Mouse (Mus musculus) hindbrain, embryonic 11.5 days (tissue): ENCODE measurements around the gene Scg5. TPM values are rescaled to one million over a fixed set of nuclear protein-coding genes. Genes with fewer than 3 reads are reported as not detected.

Experiments
- ATAC-seq: fragments of 200-750 bp; cut with Nextera tagmentation; 2 replicates; pipeline ENCODE4 v1.8.0; 2017; ENCODE audit warnings: mild to moderate bottlenecking, moderate TSS enrichment, moderate library complexity; ENCODE audit not compliant: low FRiP score
- DNase-seq: peaks from one replicate; pipeline ENCODE4 v3.0.0-alpha.2; 2015; ENCODE audit warnings: low spot score
- H3K27ac ChIP-seq: fragments of 300-500 bp; sonication (generic); 2 replicates; pipeline ENCODE4 v1.5.1; 2014; ENCODE audit warnings: mild to moderate bottlenecking, low read depth, low read length
- H3K27me3 ChIP-seq: fragments of 300-500 bp; sonication (generic); 2 replicates; pipeline ENCODE4 v1.6.1; 2014; ENCODE audit warnings: mild to moderate bottlenecking, low read length, moderate library complexity, mixed read lengths; ENCODE audit not compliant: control insufficient read depth, insufficient read depth
- H3K36me3 ChIP-seq: fragments of 300-500 bp; sonication (generic); 2 replicates; pipeline ENCODE4 v1.6.1; 2014; ENCODE audit warnings: mild to moderate bottlenecking, low read length, moderate library complexity, mixed read lengths; ENCODE audit not compliant: control insufficient read depth, insufficient read depth
- H3K4me1 ChIP-seq: fragments of 300-500 bp; sonication (generic); replicated peaks from 2 replicates; pipeline ENCODE4 v1.6.1; 2014; ENCODE audit warnings: low read length, mixed read lengths; ENCODE audit not compliant: control insufficient read depth, insufficient read depth
- H3K4me2 ChIP-seq: fragments of 300-500 bp; sonication (generic); replicated peaks from 2 replicates; pipeline ENCODE4 v1.6.1; 2014; ENCODE audit warnings: mild to moderate bottlenecking, low read depth, low read length
- H3K4me3 ChIP-seq: fragments of 300-500 bp; sonication (generic); 2 replicates; pipeline ENCODE4 v1.5.1; 2014; ENCODE audit warnings: low read depth, low read length
- H3K9ac ChIP-seq: fragments of 300-500 bp; sonication (generic); 2 replicates; pipeline ENCODE4 v1.6.1; 2014; ENCODE audit warnings: low read depth, low read length
- H3K9me3 ChIP-seq: fragments of 300-500 bp; sonication (generic); 2 replicates; pipeline ENCODE4 v1.6.1; 2016; ENCODE audit warnings: low read length; ENCODE audit not compliant: control insufficient read depth
- WGBS: fragments of 180-500 bp; shearing (Covaris S2); extraction: QIAGEN DNeasy Blood & Tissue Kit; methylation state at CpG from one replicate; pipeline ENCODE4 v1.1.7; 2014; 5-methylcytosine and 5-hydroxymethylcytosine counted together
- polyA plus RNA-seq: library from polyadenylated mRNA; unstranded; fragments of >200 nt; fragmentation: Nextera tagmentation; extraction: Ambion mirVana; gene quantifications from 2 replicates; pipeline ENCODE4 v1.2.1, GENCODE M21; 2014

Scg5 gene
- polyA plus RNA-seq, 1 experiment from 2014 or later: 53.7 TPM

DNA sequence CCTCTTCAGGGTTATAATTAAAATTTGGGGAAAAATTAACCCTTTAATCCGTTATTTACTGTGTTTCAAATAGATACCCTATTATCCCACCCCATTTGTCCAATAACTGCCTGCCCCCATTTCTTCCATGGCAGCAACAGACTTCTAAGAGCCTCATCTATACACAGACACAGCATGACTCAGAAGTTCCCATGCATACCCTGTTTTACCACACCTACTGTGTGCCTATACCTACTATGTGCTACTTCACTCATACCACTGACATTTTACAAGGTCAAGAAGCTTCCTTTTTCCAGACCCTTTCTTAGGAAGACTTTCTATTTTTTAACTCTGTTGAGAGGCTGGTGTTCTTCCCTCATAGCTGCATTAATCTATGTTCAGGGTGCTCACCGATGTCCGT, 35.4 kb downstream of the Scg5 start:
- no peaks in the 10 kb centered on the region for H3K36me3 ChIP-seq
- H3K9me3 ChIP-seq: no peaks in the 10 kb centered on the region
- ATAC-seq (no peak), DNase-seq (no peak)
- H3K4me1 ChIP-seq: no peaks in the 10 kb centered on the region
- no peak overlapping the region for H3K9ac ChIP-seq
- no peak overlapping the region for H3K4me3 ChIP-seq
- no peak overlapping the region for H3K27ac ChIP-seq
- WGBS: 92% methylated on average over 3 of the region's 3 CpGs
- H3K27me3 ChIP-seq: no peaks in the 10 kb centered on the region
- H3K4me2 ChIP-seq: no peak overlapping the region

DNA sequence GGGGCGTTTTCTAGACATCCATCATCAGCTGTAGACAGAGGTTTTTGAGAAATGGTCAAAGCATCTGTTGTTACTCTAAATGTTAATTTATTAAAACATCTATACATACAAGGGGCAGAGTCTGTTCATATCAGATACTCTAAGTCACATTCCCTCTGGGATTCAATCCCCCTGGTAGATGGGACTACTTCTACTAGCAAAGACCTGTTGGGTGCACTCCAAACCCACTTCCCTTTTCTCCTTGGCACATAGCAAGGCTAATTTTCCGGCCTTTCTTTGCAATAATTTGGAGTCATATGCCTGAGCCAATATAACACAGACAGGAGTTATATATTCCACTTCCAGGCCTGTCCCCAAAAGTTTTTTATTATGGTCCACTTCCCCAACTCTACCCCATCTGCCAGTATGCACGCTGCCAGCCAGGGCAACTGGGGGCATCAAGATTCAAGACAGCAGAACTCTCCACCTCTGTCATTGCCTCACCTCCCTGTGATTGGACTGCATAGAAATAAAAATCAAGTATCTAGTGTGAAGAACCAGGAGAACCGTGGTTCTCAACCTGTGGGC, 40.0 kb downstream of the Scg5 start:
- no peak overlapping the region for H3K4me3 ChIP-seq
- ATAC-seq (no peak), DNase-seq (no peak)
- no peaks in the 10 kb centered on the region for H3K9me3 ChIP-seq
- 87% methylated on average over 4 of the region's 4 CpGs for WGBS
- no peaks in the 10 kb centered on the region for H3K36me3 ChIP-seq
- H3K27ac ChIP-seq: no peak overlapping the region
- H3K27me3 ChIP-seq: no peaks in the 10 kb centered on the region
- H3K4me2 ChIP-seq: no peak overlapping the region
- H3K4me1 ChIP-seq: no peaks in the 10 kb centered on the region
- H3K9ac ChIP-seq: no peak overlapping the region

DNA sequence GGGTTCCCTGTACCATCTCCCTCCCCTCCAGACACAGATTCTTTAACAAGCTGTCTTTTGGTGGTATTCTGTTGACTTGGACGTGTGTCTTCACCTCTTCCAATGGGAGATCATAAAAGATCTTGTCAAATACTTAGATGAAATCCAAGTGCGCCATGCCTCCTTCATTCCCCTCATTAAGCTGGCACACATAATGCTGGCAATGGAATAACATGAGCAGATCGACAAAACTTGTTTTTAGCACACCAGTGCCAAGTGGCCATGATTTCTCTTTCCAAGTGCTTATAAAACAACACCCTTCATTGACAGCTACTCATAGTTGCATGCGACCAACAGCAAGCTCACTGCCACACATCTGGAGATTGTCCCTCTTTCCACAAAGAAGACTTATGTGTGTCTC, 41.0 kb downstream of the Scg5 start:
- H3K4me1 ChIP-seq: no peaks in the 10 kb centered on the region
- H3K36me3 ChIP-seq: no peaks in the 10 kb centered on the region
- H3K27me3 ChIP-seq: no peaks in the 10 kb centered on the region
- no peak overlapping the region for H3K9ac ChIP-seq
- H3K4me3 ChIP-seq: no peak overlapping the region
- H3K27ac ChIP-seq: no peak overlapping the region
- DNase-seq: no peak
- no peak overlapping the region for H3K4me2 ChIP-seq
- no peaks in the 10 kb centered on the region for H3K9me3 ChIP-seq
- 86% methylated on average over 4 of the region's 4 CpGs for WGBS
- ATAC-seq: no peak

DNA sequence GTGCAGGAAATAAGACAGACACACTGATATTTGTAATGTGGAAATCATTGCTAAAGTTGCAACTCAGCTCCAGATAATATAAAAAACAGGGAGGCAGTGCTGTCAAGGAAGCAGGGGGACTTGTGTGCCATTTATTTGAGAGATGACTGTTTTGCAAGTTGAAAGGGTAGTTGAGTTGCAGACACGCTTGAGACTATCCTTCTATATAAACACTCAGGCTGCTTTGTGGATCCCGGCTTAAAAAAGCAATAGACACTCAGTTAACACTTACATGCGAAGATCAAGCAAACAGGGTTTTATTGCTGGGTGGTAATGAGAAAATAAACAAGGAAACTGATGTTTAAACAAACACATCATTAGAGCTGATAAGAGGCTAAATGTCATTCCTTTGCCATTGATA, 44.1 kb downstream of the Scg5 start:
- no peaks in the 10 kb centered on the region for H3K27me3 ChIP-seq
- WGBS: 70% methylated on average over 3 of the region's 3 CpGs
- DNase-seq (no peak), ATAC-seq (no peak)
- H3K36me3 ChIP-seq: no peaks in the 10 kb centered on the region
- H3K4me1 ChIP-seq: no peaks in the 10 kb centered on the region
- H3K27ac ChIP-seq: no peak overlapping the region
- no peak overlapping the region for H3K9ac ChIP-seq
- H3K4me2 ChIP-seq: no peak overlapping the region
- no peak overlapping the region for H3K4me3 ChIP-seq
- no peaks in the 10 kb centered on the region for H3K9me3 ChIP-seq

DNA sequence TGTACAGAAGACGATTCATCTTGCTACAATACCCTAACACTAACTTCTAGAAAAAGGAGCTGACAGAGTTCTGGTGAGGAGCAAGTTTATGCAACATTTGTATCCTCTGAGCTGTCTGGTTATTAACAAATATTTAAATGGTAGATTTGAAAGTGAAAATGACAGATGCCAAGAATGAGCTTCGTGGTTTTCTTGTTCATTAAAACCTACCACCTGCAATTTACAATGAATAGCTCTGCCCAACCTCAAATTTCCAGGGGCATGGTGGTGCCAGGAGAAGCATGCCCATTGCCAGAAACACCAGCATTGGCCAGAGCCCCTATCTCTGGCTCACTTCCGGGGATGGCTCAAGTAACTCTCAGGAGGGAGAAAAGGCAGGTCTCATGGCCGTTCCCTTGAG, 47.4 kb downstream of the Scg5 start:
- Histone ChIP-seq H3K9ac (no peak overlapping the region), H3K36me3 (no peaks in the 10 kb centered on the region), H3K27me3 (no peaks in the 10 kb centered on the region), H3K27ac (no peak overlapping the region), H3K4me1 (no peaks in the 10 kb centered on the region), H3K9me3 (no peaks in the 10 kb centered on the region), H3K4me2 (no peak overlapping the region), H3K4me3 (no peak overlapping the region)
- no peak for DNase-seq
- no peak for ATAC-seq
- WGBS: 89% methylated on average over 4 of the region's 4 CpGs

DNA sequence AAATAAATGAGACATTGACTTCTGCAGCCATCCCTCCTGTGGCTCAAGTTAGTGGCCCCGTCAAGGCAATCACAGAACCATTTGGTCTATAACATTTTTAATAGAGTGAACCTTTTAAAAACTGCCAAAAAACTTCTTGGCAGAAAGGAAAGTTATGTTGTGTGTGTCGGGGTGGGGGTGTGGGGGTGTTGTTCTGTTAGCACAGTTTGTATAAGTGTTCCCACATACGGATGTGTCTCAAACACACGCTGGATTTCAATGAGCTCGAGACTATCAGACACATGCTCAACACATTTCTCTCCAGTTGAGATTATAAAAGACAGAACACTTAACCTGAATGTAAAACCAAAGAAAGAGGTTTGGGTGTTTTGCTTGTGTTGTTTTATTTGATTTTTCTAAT, 47.8 kb downstream of the Scg5 start:
- no peaks in the 10 kb centered on the region for H3K9me3 ChIP-seq
- H3K36me3 ChIP-seq: no peaks in the 10 kb centered on the region
- no peak overlapping the region for H3K9ac ChIP-seq
- H3K27me3 ChIP-seq: no peaks in the 10 kb centered on the region
- 87% methylated on average over 5 of the region's 5 CpGs for WGBS
- H3K4me3 ChIP-seq: no peak overlapping the region
- H3K4me1 ChIP-seq: no peaks in the 10 kb centered on the region
- H3K4me2 ChIP-seq: no peak overlapping the region
- no peak for ATAC-seq
- H3K27ac ChIP-seq: no peak overlapping the region
- no peak for DNase-seq

DNA sequence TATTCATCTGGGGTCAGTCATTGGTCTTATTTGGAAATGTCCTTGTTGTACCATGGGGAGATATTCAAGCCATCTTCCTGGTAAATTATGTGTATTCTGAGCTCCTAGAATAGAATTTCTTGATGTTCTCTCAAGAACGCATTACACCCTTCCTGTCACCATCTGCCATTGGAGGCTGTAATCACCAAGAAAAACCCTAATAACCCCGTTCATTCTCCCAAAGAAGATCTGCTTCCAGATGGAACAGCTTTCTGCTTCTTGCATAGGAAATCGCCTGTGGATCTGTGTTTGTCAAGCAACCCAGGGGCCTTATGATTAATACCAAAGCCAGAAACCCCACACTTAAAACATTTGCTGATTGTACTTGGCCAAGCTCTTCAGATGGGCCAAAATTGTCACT, 49.6 kb downstream of the Scg5 start:
- Histone ChIP-seq H3K4me1 (no peaks in the 10 kb centered on the region), H3K4me3 (no peak overlapping the region), H3K9me3 (no peaks in the 10 kb centered on the region), H3K9ac (no peak overlapping the region), H3K27me3 (no peaks in the 10 kb centered on the region), H3K36me3 (no peaks in the 10 kb centered on the region), H3K27ac (no peak overlapping the region), H3K4me2 (no peak overlapping the region)
- WGBS: 90% methylated on average over 3 of the region's 3 CpGs
- no peak for DNase-seq
- ATAC-seq: no peak

DNA sequence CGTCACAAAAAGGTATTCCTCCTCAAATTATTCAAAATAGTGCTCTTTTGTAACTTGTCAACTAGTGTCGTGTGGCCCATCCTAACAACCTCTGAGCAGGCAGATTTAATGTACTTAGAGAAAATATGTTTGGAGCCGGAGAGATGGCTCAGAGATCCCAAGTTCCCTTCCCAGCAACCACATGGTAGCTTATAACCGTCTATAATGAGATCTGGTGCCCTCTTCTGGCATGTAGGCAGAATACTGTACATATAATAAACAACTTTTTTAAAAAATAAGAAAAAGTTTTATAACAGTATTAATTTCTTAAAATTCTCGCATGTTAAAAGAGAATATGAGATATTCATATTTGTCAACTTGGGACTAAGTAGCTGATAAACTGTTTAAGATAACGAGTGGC, 50.9 kb downstream of the Scg5 start:
- Histone ChIP-seq H3K27me3 (no peaks in the 10 kb centered on the region), H3K36me3 (no peaks in the 10 kb centered on the region), H3K4me2 (no peak overlapping the region), H3K4me1 (no peaks in the 10 kb centered on the region), H3K4me3 (no peak overlapping the region), H3K9ac (no peak overlapping the region), H3K27ac (no peak overlapping the region), H3K9me3 (no peaks in the 10 kb centered on the region)
- ATAC-seq (no peak), DNase-seq (no peak)
- 71% methylated on average over 6 of the region's 6 CpGs for WGBS

DNA sequence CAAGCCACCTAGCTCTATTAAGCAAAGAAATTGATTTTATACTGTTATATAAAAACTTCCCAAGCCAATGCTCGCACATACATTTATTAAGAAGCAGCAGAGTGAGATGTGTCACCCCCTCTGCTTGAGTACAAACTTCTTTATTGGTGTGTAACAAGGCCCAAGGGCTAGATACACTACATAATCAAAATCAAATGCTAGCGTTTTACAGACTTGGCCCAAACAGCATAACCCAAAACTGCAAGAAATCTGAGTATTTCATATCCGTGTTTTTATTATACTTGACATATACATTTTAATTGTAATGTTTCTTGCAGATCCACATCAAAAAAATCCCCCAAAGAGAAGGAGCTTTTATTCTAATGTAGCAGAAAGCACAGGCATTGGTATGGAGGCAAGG, 52.6 kb downstream of the Scg5 start:
- H3K9me3 ChIP-seq: no peaks in the 10 kb centered on the region
- H3K9ac ChIP-seq: no peak overlapping the region
- WGBS: 87% methylated on average over 3 of the region's 3 CpGs
- no peak for ATAC-seq
- H3K4me1 ChIP-seq: no peaks in the 10 kb centered on the region
- no peak overlapping the region for H3K4me2 ChIP-seq
- no peaks in the 10 kb centered on the region for H3K27me3 ChIP-seq
- H3K27ac ChIP-seq: no peak overlapping the region
- H3K4me3 ChIP-seq: no peak overlapping the region
- DNase-seq: no peak
- no peaks in the 10 kb centered on the region for H3K36me3 ChIP-seq
